Mouse (Mus musculus) heart, embryonic 14.5 days (tissue): Measurements from ENCODE around the gene Btrc. TPM values are rescaled to one million over a fixed set of nuclear protein-coding genes. Genes with fewer than 3 reads are reported as not detected.

Experiments
- ATAC-seq: fragments of 200-750 bp; cut with Nextera tagmentation; 2 replicates; pipeline ENCODE4 v1.8.0; 2017; ENCODE audit warnings: low read depth, moderate TSS enrichment; ENCODE audit not compliant: insufficient number of reproducible peaks, insufficient read depth, low FRiP score
- H3K27ac ChIP-seq, 2 experiments: fragments of 200-500 bp in 1 of 2; fragments of 300-500 bp in 1 of 2; sonication (generic) in 1 of 2; replicated peaks in 1 of 2; 2 replicates each; pipeline ENCODE4 v1.5.1; 2012 to 2014; ENCODE audit warnings: low read depth in 2 of 2, low read length in 2 of 2, control low read depth in 1 of 2, mild to moderate bottlenecking in 1 of 2, mixed read lengths in 1 of 2; ENCODE audit not compliant: control insufficient read depth in 1 of 2, insufficient read depth in 1 of 2
- H3K27me3 ChIP-seq: fragments of 300-500 bp; sonication (generic); 2 replicates; pipeline ENCODE4 v1.6.1; 2014; ENCODE audit warnings: mild to moderate bottlenecking, low read length, control low read depth; ENCODE audit not compliant: control insufficient read depth, insufficient read depth
- H3K36me3 ChIP-seq: fragments of 300-500 bp; sonication (generic); 2 replicates; pipeline ENCODE4 v1.6.1; 2014; ENCODE audit warnings: mild to moderate bottlenecking, control low read depth, low read length, mixed read lengths; ENCODE audit not compliant: control insufficient read depth, insufficient read depth
- H3K4me1 ChIP-seq, 2 experiments: fragments of 200-500 bp in 1 of 2; fragments of 300-500 bp in 1 of 2; sonication (generic) in 1 of 2; 2 replicates each; pipeline ENCODE4 v1.6.1; 2012 to 2014; ENCODE audit warnings: low read length in 2 of 2, control low read depth in 1 of 2, mixed read lengths in 1 of 2; ENCODE audit not compliant: control insufficient read depth in 2 of 2, insufficient read depth in 2 of 2
- H3K4me2 ChIP-seq: fragments of 300-500 bp; sonication (generic); 2 replicates; pipeline ENCODE4 v1.6.1; 2014; ENCODE audit warnings: mild to moderate bottlenecking, low read length
- H3K4me3 ChIP-seq, 2 experiments: fragments of 200-500 bp in 1 of 2; fragments of 300-500 bp in 1 of 2; sonication (generic) in 1 of 2; 2 replicates each; pipeline ENCODE4 v1.5.1; 2012 to 2014; ENCODE audit warnings: low read length in 2 of 2, mild to moderate bottlenecking in 2 of 2, control low read depth in 1 of 2, low read depth in 1 of 2, moderate library complexity in 1 of 2; ENCODE audit not compliant: control insufficient read depth in 1 of 2, insufficient read depth in 1 of 2
- H3K9ac ChIP-seq: fragments of 300-500 bp; sonication (generic); 2 replicates; pipeline ENCODE4 v1.6.1; 2014; ENCODE audit warnings: mild to moderate bottlenecking, low read length
- H3K9me3 ChIP-seq: fragments of 300-500 bp; sonication (generic); 2 replicates; pipeline ENCODE4 v1.6.1; 2016; ENCODE audit warnings: low read length, control low read depth; ENCODE audit not compliant: control insufficient read depth
- WGBS: fragments of 180-500 bp; shearing (Covaris S2); extraction: QIAGEN DNeasy Blood & Tissue Kit; methylation state at CpG from one replicate; pipeline ENCODE4 v1.1.7; 2014; 5-methylcytosine and 5-hydroxymethylcytosine counted together
- polyA plus RNA-seq: library from polyadenylated mRNA; unstranded; fragments of >200 nt; fragmentation: Nextera tagmentation; extraction: Ambion mirVana; gene quantifications from 2 replicates; pipeline ENCODE4 v1.2.1, GENCODE M21; 2014

Gene Btrc
- 36.4 and 37.4 TPM in 2 replicates for polyA plus RNA-seq

- H3K4me2 ChIP-seq, result peak within 1 kb of the TSS; percentile 84
- peak within 1 kb of the TSS; percentile 89 to 96 for H3K4me3 ChIP-seq
- WGBS, result under 1% methylated on average over 41 of the region's 42 CpGs
- H3K9me3 ChIP-seq, result no peaks in the 10 kb centered on the region
- H3K4me1 ChIP-seq, result peaks cover 0 to 7% of the 10 kb centered on the region in 2 experiments; a peak in 2 of 4 replicates
- peak; percentile 96 for ATAC-seq
- peak within 1 kb of the TSS; percentile 90 for H3K9ac ChIP-seq
- H3K36me3 ChIP-seq, result peaks cover 4% of the 10 kb centered on the region; the same call in 1 of the 2 replicates
- no peaks in the 10 kb centered on the region for H3K27me3 ChIP-seq
- peak within 1 kb of the TSS; percentile 94 to 95 for H3K27ac ChIP-seq
Observed at GRCm38 (mm10) chr19:45363384-45363926, at the start of gene Btrc. TSS of gene Btrc (plus strand) at chr19:45363734.

GRCm38 (mm10) chr19:45317473-45317882, 46.1 kb upstream of the Btrc start:
- Histone ChIP-seq H3K9ac (no peak overlapping the region), H3K36me3 (no peaks in the 10 kb centered on the region), H3K27ac (no peak overlapping the region), H3K27me3 (no peaks in the 10 kb centered on the region), H3K4me3 (no peak overlapping the region), H3K9me3 (no peaks in the 10 kb centered on the region), H3K4me2 (no peak overlapping the region), H3K4me1 (peaks cover 0 to 2% of the 10 kb centered on the region in 2 experiments; a peak in 1 of 4 replicates)
- WGBS, result 34% methylated on average over 13 of the region's 13 CpGs
- ATAC-seq, result no peak

GRCm38 (mm10) chr19:45321062-45321461, 42.5 kb upstream of the Btrc start:
- WGBS, result 67% methylated on average over 5 of the region's 5 CpGs
- no peak for ATAC-seq
- H3K4me2 ChIP-seq, result no peak overlapping the region

GRCm38 (mm10) chr19:45329039-45329438, 34.5 kb upstream of the Btrc start:
- Histone ChIP-seq H3K4me3 (no peak overlapping the region), H3K27ac (no peak overlapping the region)
- ATAC-seq, result no peak

More at GRCm38 (mm10) chr19:45321062-45321461, 42.5 kb upstream of the Btrc start:
- Histone ChIP-seq H3K9ac (no peak overlapping the region), H3K27me3 (no peaks in the 10 kb centered on the region), H3K4me1 (peaks cover 0 to 2% of the 10 kb centered on the region in 2 experiments; a peak in 1 of 4 replicates), H3K4me3 (no peak overlapping the region), H3K36me3 (no peaks in the 10 kb centered on the region), H3K27ac (no peak overlapping the region), H3K9me3 (no peaks in the 10 kb centered on the region)

GRCm38 (mm10) chr19:45329748-45330298, 33.7 kb upstream of the Btrc start:
- peaks cover 16% of the 10 kb centered on the region for H3K27me3 ChIP-seq
- WGBS, result 11% methylated on average over 24 of the region's 24 CpGs
- H3K4me2 ChIP-seq, result peak overlapping the region; percentile 54
- peak overlapping the region in 1 of 2 experiments; percentile 22; a peak in 3 of 4 replicates for H3K4me3 ChIP-seq
- H3K9me3 ChIP-seq, result no peaks in the 10 kb centered on the region
- H3K9ac ChIP-seq, result no peak overlapping the region
- H3K36me3 ChIP-seq, result no peaks in the 10 kb centered on the region
- no peak overlapping the region for H3K27ac ChIP-seq
- peaks cover 3% of the 10 kb centered on the region in 2 experiments; a peak in 1 of 4 replicates for H3K4me1 ChIP-seq
- no peak for ATAC-seq

More at GRCm38 (mm10) chr19:45329039-45329438, 34.5 kb upstream of the Btrc start:
- H3K4me1 ChIP-seq, result peaks cover 3% of the 10 kb centered on the region in 2 experiments; a peak in 1 of 4 replicates
- no peak overlapping the region for H3K4me2 ChIP-seq
- no peaks in the 10 kb centered on the region for H3K36me3 ChIP-seq
- no peaks in the 10 kb centered on the region for H3K9me3 ChIP-seq
- peaks cover 16% of the 10 kb centered on the region for H3K27me3 ChIP-seq
- H3K9ac ChIP-seq, result no peak overlapping the region
- 71% methylated on average over 3 of the region's 3 CpGs for WGBS

- Histone ChIP-seq H3K4me3 (no peak overlapping the region), H3K36me3 (no peaks in the 10 kb centered on the region), H3K4me1 (no peaks in the 10 kb centered on the region), H3K27ac (no peak overlapping the region), H3K9me3 (no peaks in the 10 kb centered on the region), H3K4me2 (no peak overlapping the region), H3K27me3 (no peaks in the 10 kb centered on the region), H3K9ac (no peak overlapping the region)
- WGBS, result 72% methylated on average over 6 of the region's 6 CpGs
- no peak for ATAC-seq
Observed at GRCm38 (mm10) chr19:45336718-45337117, 26.8 kb upstream of the Btrc start.

- no peaks in the 10 kb centered on the region for H3K4me1 ChIP-seq
- H3K9me3 ChIP-seq, result no peaks in the 10 kb centered on the region
- H3K4me3 ChIP-seq, result no peak overlapping the region
- no peaks in the 10 kb centered on the region for H3K36me3 ChIP-seq
- no peak overlapping the region for H3K4me2 ChIP-seq
- no peaks in the 10 kb centered on the region for H3K27me3 ChIP-seq
- H3K9ac ChIP-seq, result no peak overlapping the region
- ATAC-seq, result no peak
- WGBS, result 68% methylated on average over 10 of the region's 10 CpGs
- H3K27ac ChIP-seq, result no peak overlapping the region
Observed at GRCm38 (mm10) chr19:45338182-45338581, 25.4 kb upstream of the Btrc start.
